Mouse (Mus musculus) intestine, embryonic 16.5 days (tissue): Measurements from ENCODE around the gene Tcirg1. TPM values are rescaled to one million over a fixed set of nuclear protein-coding genes. Genes with fewer than 3 reads are reported as not detected.

Experiments
- ATAC-seq: fragments of 200-750 bp; cut with Nextera tagmentation; 2 replicates; pipeline ENCODE4 v1.8.0; 2017; ENCODE audit warnings: moderate TSS enrichment, moderate library complexity
- H3K27ac ChIP-seq: fragments of 300-500 bp; sonication (generic); 2 replicates; pipeline ENCODE4 v1.5.1; 2014; ENCODE audit warnings: mild to moderate bottlenecking, low read length
- H3K27me3 ChIP-seq: fragments of 300-500 bp; sonication (generic); replicated peaks from 2 replicates; pipeline ENCODE4 v1.6.1; 2014; ENCODE audit warnings: low read length, control low read depth, mixed read lengths; ENCODE audit not compliant: control insufficient read depth, insufficient read depth
- H3K36me3 ChIP-seq: fragments of 300-500 bp; sonication (generic); 2 replicates; pipeline ENCODE4 v1.6.1; 2014; ENCODE audit warnings: low read length, control low read depth; ENCODE audit not compliant: control insufficient read depth, insufficient read depth
- H3K4me1 ChIP-seq: fragments of 300-500 bp; sonication (generic); 2 replicates; pipeline ENCODE4 v1.6.1; 2014; ENCODE audit warnings: low read length, control low read depth, mixed read lengths; ENCODE audit not compliant: control insufficient read depth, insufficient read depth
- H3K4me2 ChIP-seq: fragments of 300-500 bp; sonication (generic); 2 replicates; pipeline ENCODE4 v1.6.1; 2014; ENCODE audit warnings: low read depth, low read length, control low read depth
- H3K4me3 ChIP-seq: fragments of 300-500 bp; sonication (generic); 2 replicates; pipeline ENCODE4 v1.5.1; 2014; ENCODE audit warnings: mild to moderate bottlenecking, low read length
- H3K9ac ChIP-seq: fragments of 300-500 bp; sonication (generic); 2 replicates; pipeline ENCODE4 v1.6.1; 2014; ENCODE audit warnings: low read depth, low read length
- H3K9me3 ChIP-seq: fragments of 300-500 bp; sonication (generic); 2 replicates; pipeline ENCODE4 v1.6.1; 2016; ENCODE audit warnings: low read length, control low read depth; ENCODE audit not compliant: control insufficient read depth
- WGBS: fragments of 180-500 bp; shearing (Covaris S2); extraction: QIAGEN DNeasy Blood & Tissue Kit; methylation state at CpG from one replicate; pipeline ENCODE4 v1.1.7; 2014; 5-methylcytosine and 5-hydroxymethylcytosine counted together
- polyA plus RNA-seq: library from polyadenylated mRNA; unstranded; fragments of >200 nt; fragmentation: Nextera tagmentation; extraction: Ambion mirVana; gene quantifications from 2 replicates; pipeline ENCODE4 v1.2.1, GENCODE M21; 2015

Tcirg1 gene
- polyA plus RNA-seq, result 73.3 and 84.5 TPM in 2 replicates

DNA sequence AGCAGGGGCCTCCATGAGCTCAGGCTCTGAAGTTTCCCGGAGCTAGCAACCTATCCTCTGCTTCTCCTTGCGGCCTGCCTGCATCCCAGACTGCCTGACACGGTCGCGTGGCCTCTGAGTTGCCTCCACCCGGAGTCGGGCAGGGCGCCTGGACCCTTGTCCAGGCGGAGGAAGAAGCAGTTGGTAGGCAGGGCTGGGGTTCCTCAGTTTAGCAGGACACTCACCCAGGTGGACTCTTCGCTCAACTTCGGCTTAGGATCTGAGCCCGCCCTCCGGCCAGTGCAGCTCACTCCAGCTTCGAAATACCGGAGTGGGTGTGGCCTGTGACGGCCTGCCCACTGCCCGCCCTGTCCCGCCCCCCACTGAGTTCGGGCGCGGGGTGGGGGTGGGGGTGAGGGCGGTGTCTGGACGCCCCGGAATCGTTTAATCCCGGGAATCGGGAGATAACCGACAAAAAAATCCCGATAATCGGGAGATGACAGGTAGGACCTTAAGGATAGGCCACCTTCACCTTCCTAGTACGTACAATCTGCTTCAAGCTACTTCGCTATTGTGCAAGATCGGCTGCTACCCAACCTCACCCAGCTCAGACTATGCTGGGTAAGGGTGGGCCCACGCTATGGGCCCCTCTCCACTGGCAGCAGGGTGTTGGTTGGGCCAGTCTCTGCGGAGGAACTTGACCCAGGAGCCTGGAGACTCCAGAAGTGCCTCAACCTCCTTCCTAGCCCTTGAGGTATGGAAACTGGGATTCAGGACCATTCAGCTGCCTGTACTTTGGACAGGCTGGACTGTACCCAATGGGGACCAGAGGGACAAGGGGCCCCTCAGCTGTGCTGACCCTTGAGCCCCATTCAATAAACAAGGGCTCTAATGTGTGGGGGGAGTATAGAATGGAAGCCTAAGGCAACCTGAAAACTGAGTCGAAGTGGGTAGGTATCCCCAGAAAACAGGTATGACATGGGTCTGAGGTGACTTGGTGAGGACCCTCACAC is at the start of gene Tcirg1:
Gene Tcirg1 (minus strand): TSS at position 339 of the 992 bp plus-strand sequence.
- Histone ChIP-seq H3K27ac (peak within 1 kb of the TSS; percentile 94), H3K4me2 (peak within 1 kb of the TSS; percentile 85), H3K4me1 (peaks cover 33% of the 10 kb centered on the region), H3K27me3 (no peaks in the 10 kb centered on the region), H3K9ac (peak within 1 kb of the TSS; percentile 88), H3K4me3 (peak within 1 kb of the TSS; percentile 90), H3K9me3 (no peaks in the 10 kb centered on the region), H3K36me3 (peaks cover 20% of the 10 kb centered on the region)
- WGBS, result 3% methylated on average over 36 of the region's 36 CpGs
- ATAC-seq, result peak; percentile 92

DNA sequence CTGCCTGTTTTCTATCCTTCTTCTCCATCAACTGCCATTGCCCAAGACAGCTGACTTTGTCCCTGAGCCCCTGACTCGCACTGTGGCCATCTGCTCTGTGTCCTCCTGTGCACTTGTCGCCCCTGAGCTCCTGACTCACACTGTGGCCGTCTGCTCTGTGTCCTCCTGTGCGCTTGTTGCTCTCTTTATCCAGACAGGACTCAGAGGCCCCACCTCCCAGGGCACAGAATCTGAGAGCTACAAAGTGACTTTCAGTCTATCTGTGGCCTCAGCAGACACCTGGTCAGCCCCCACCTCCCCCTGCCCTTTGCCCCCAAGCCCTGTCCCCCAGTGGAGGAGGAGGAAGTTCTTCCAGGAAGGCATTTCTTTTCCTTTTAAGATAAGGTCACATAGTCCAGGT is 48.9 kb upstream of the Tcirg1 start:
- no peak overlapping the region for H3K27ac ChIP-seq
- peaks cover 3% of the 10 kb centered on the region; the same call in 1 of the 2 replicates for H3K4me1 ChIP-seq
- H3K9me3 ChIP-seq, result no peaks in the 10 kb centered on the region
- WGBS, result 31% methylated on average over 4 of the region's 4 CpGs
- H3K4me3 ChIP-seq, result no peak overlapping the region
- no peaks in the 10 kb centered on the region for H3K27me3 ChIP-seq
- no peaks in the 10 kb centered on the region for H3K36me3 ChIP-seq
- H3K4me2 ChIP-seq, result no peak overlapping the region
- peak; percentile 80 for ATAC-seq
- no peak overlapping the region for H3K9ac ChIP-seq

DNA sequence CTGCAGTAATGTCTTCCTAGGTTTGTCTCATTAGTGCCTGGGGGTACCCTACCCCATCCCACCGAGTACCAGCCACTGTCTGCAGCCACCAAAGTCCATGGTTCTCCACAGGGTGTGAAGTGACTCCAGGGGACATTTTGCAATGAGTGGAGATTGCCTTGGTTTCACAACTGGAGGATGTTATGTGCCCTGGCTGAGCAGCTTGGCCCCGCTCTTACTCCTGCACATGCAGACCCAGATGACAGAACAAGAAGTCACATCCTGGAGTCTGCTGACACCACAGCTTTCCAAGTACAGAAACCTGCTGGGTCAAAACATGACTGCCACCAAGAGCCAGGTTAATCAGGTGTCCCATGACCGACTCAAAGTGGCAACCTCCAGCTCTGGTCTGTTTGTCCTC is 48.1 kb upstream of the Tcirg1 start:
- no peak overlapping the region for H3K4me2 ChIP-seq

DNA sequence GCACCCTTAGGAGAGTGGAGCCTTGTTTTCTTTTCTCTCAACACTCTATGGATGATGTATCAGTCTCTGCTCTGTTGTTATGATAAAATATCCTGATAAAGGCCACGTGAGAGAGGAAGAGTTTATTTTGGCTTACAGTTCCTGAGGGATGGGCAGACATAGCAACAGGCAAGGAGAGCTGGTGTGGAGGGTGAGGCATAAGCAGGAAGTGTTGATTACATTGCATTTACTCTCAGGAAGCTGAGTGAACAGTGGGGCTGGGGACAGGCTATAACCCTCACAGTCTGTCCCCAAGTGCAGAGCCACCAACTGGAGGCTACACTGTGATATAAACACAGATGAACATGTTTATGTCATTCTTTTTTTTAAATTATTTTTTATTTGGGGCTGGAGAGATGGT is 45.2 kb upstream of the Tcirg1 start:
- Histone ChIP-seq H3K9ac (no peak overlapping the region), H3K4me1 (peaks cover 3% of the 10 kb centered on the region; the same call in 1 of the 2 replicates), H3K27me3 (no peaks in the 10 kb centered on the region), H3K9me3 (no peaks in the 10 kb centered on the region), H3K4me3 (no peak overlapping the region), H3K36me3 (no peaks in the 10 kb centered on the region), H3K4me2 (no peak overlapping the region), H3K27ac (no peak overlapping the region)
- ATAC-seq, result no peak
- WGBS, result 59% methylated on average over 1 of the region's 1 CpGs

More for the DNA sequence above, 48.1 kb upstream of the Tcirg1 start:
- no peaks in the 10 kb centered on the region for H3K27me3 ChIP-seq
- ATAC-seq, result no peak
- 72% methylated on average over 3 of the region's 3 CpGs for WGBS
- no peak overlapping the region for H3K27ac ChIP-seq
- no peak overlapping the region for H3K9ac ChIP-seq
- no peaks in the 10 kb centered on the region for H3K36me3 ChIP-seq
- peaks cover 3% of the 10 kb centered on the region; the same call in 1 of the 2 replicates for H3K4me1 ChIP-seq
- no peak overlapping the region for H3K4me3 ChIP-seq
- no peaks in the 10 kb centered on the region for H3K9me3 ChIP-seq

DNA sequence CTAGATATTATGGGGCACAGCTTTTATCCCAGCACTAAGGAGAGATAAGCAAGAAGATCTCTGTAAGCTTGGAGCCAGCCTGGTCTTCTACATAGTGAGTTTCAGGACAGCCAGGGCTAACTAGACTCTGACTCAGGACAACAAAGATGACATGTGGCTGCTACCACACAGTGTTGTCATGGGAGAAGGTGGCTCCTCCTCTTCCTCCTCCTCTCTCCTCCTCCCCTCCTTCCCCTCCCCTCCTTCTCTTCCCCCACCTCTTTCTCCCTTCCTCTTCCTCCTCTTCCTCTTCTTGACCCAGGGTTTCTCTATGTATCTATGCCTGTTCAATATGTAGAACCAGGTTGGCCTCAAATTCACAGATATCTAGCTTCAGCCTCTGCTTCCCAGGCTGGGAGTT is 44.5 kb upstream of the Tcirg1 start:
- ATAC-seq, result no peak
- peaks cover 3% of the 10 kb centered on the region; the same call in 1 of the 2 replicates for H3K4me1 ChIP-seq
- no peak overlapping the region for H3K4me2 ChIP-seq
- no peak overlapping the region for H3K27ac ChIP-seq
- no peaks in the 10 kb centered on the region for H3K27me3 ChIP-seq
- no peaks in the 10 kb centered on the region for H3K9me3 ChIP-seq
- no peak overlapping the region for H3K4me3 ChIP-seq
- no peak overlapping the region for H3K9ac ChIP-seq
- no peaks in the 10 kb centered on the region for H3K36me3 ChIP-seq

DNA sequence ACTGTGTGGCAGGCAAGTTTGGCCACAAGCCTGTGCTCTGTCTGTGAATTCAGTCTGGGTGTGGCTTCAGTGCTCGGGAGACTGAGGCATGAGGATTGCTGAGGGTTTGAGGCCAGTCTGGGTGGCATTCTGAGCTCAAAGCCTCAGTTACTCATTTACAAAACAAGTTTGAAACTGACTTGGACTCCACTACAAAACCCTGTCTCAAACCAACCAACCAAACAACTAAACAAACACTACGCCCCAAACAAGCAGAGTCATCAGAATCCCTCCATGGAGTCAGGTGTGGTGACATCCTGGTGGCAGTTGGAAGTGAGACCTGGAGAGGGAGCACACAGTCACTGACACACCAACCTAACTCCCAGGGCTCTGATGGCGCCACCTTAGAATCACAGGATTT is 43.4 kb upstream of the Tcirg1 start:
- no peak for ATAC-seq
- Histone ChIP-seq H3K9me3 (no peaks in the 10 kb centered on the region), H3K4me3 (no peak overlapping the region), H3K27me3 (no peaks in the 10 kb centered on the region), H3K27ac (no peak overlapping the region), H3K9ac (no peak overlapping the region), H3K4me1 (0 out of 2 replicates have a peak, but pooled peaks cover 3% of the 10 kb centered on the region), H3K36me3 (no peaks in the 10 kb centered on the region), H3K4me2 (no peak overlapping the region)
- WGBS, result 86% methylated on average over 3 of the region's 3 CpGs

DNA sequence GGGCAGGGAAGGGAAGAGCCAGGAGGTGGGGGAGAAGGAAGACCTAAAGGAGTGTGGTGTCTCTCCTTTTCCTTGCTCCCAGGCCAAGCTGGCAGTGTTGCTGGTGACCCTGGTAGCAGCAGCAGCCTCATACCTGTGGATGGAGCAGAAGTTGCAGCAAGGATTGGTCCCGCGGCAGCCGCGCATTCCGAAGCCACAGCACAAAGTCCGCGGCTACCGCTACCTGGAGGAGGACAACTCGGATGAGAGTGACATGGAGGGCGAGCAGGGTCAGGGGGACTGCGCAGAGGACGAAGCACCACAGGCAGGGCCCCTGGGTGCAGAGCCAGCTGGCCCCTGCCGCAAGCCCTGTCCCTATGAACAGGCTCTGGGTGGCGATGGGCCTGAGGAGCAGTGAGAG is 41.6 kb upstream of the Tcirg1 start:
- no peaks in the 10 kb centered on the region for H3K36me3 ChIP-seq
- H3K9ac ChIP-seq, result no peak overlapping the region
- 70% methylated on average over 14 of the region's 14 CpGs for WGBS
- 0 out of 2 replicates have a peak, but pooled peaks cover 3% of the 10 kb centered on the region for H3K4me1 ChIP-seq
- H3K9me3 ChIP-seq, result no peaks in the 10 kb centered on the region
- no peak overlapping the region for H3K27ac ChIP-seq
- no peaks in the 10 kb centered on the region for H3K27me3 ChIP-seq
- H3K4me2 ChIP-seq, result no peak overlapping the region
- ATAC-seq, result no peak
- H3K4me3 ChIP-seq, result no peak overlapping the region

DNA sequence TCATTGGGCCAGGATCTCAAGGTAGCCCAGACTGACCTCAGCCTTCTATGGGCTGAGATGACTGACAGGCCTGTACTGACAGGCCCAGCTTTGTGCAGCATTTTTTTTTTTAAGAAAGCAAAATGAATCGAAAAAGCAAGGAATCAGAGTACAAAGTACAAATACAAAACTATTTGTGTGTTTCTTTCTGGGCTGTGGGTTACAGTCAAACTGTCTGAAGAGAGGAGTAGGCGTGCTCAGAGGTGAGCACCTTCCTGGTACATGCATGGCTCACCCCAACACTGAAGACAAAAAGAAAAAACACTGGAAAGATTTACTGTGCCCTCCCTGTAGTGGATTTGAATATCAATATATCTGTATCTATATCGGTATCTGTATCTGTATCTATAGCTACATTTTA is 40.9 kb upstream of the Tcirg1 start:
- WGBS, result 82% methylated on average over 3 of the region's 3 CpGs
- Histone ChIP-seq H3K9me3 (no peaks in the 10 kb centered on the region), H3K4me3 (no peak overlapping the region), H3K4me2 (no peak overlapping the region), H3K36me3 (no peaks in the 10 kb centered on the region), H3K27ac (no peak overlapping the region), H3K27me3 (no peaks in the 10 kb centered on the region), H3K4me1 (peaks cover 9% of the 10 kb centered on the region; the same call in 1 of the 2 replicates), H3K9ac (no peak overlapping the region)
- ATAC-seq, result no peak

DNA sequence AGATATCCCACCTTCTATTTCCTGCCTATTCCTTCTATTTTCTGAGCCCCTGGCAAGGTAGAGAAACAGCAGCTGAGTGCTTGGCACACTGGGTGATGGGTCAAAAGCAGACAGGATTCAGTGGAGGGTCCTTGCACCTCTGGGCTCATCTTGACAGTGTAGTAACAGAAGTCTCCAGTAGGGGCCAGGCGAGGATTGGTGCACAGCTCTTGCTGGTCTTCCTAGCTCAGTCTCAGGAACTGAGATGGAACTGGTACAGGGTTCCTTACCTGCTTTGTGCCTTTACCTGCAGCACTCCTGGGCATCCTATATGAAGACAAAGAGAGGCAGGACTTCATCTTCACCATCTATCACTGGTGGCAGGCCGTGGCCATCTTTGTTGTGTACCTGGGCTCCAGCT is 39.8 kb upstream of the Tcirg1 start:
- no peak overlapping the region for H3K27ac ChIP-seq

More for the DNA sequence above, 39.8 kb upstream of the Tcirg1 start:
- H3K36me3 ChIP-seq, result no peaks in the 10 kb centered on the region
- no peak overlapping the region for H3K4me2 ChIP-seq
- ATAC-seq, result peak; percentile 67
- H3K9ac ChIP-seq, result no peak overlapping the region
- H3K9me3 ChIP-seq, result no peaks in the 10 kb centered on the region
- peaks cover 9% of the 10 kb centered on the region; the same call in 1 of the 2 replicates for H3K4me1 ChIP-seq
- no peak overlapping the region for H3K4me3 ChIP-seq
- no peaks in the 10 kb centered on the region for H3K27me3 ChIP-seq
- 21% methylated on average over 2 of the region's 2 CpGs for WGBS
